Mouse (Mus musculus) bone marrow macrophage, adult 2 months (primary cell): ENCODE results near the gene Rab13. TPM values are rescaled to one million over a fixed set of nuclear protein-coding genes. Genes with fewer than 3 reads are reported as not detected.

Source experiments
- H3K27ac ChIP-seq: 2 replicates; pipeline ENCODE4 v1.5.1; 2012; ENCODE audit warnings: low read depth, low read length; ENCODE audit not compliant: insufficient read depth
- H3K4me1 ChIP-seq: 2 replicates; pipeline ENCODE4 v1.6.1; 2012; ENCODE audit warnings: low read length; ENCODE audit not compliant: control insufficient read depth, insufficient read depth
- H3K4me3 ChIP-seq: 2 replicates; pipeline ENCODE4 v1.5.1; 2012; ENCODE audit warnings: mild to moderate bottlenecking, low read length, moderate library complexity; ENCODE audit not compliant: insufficient read depth
- CTCF ChIP-seq: IDR thresholded peaks from 2 replicates; pipeline ENCODE4 v1.5.1; 2012; ENCODE audit warnings: low read depth, mild to moderate bottlenecking, low read length, moderate library complexity
- POLR2A ChIP-seq: IDR thresholded peaks from 2 replicates; pipeline ENCODE4 v1.6.1; 2012; ENCODE audit warnings: mild to moderate bottlenecking, low read depth, low read length, borderline replicate concordance
- polyA plus RNA-seq: library from polyadenylated mRNA; stranded (reverse); fragments of >200 nt; gene quantifications from 2 replicates; pipeline ENCODE4 v1.2.4, GENCODE M21; 2012; ENCODE audit not compliant: missing spikeins, insufficient read depth, insufficient read length

Rab13 gene
- polyA plus RNA-seq, 1 experiment, result 23.2 TPM

DNA sequence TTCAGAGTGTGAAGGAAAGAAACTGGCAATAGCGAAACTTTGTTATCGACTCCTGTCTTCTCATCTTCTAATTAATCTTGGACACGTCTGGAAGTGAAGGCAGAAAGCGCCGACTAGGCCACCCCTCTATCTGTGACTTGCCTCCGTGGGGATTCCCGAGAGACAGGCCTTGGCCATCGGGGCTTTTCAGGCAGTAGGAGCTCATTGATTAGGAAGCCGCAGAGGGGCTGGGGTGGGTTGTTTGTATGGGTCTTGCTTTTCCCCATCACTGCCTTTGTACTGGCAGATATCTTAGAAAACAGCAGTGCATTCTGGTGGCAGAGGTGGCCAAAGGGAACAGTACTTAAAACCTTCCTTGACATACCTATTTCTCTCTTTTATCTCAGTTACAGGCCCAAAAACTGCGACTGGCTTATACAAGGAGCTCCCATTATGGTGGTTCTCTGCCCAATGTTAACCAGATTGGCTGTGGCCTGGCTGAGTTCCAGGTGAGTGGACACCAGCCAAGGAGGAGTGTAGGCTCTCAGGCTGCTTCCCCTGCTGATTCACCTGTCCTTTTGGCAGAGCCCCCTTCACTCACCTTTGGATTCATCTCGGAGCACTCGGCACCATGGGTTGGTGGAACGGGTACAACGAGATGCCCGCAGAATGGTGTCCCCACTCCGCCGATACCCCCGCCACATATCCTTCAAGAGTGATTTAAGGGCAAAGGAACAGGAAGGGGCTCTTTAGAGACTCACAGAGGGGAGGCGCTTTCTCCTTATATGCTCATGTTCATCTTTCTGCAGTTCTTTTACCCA is 43.4 kb downstream of the Rab13 start:
- TF ChIP-seq CTCF (no peak), POLR2A (no peak)
- Histone ChIP-seq H3K4me1 (peaks cover 8% of the 10 kb centered on the region; the same call in 1 of the 2 replicates), H3K4me3 (no peak overlapping the region), H3K27ac (no peak overlapping the region)

DNA sequence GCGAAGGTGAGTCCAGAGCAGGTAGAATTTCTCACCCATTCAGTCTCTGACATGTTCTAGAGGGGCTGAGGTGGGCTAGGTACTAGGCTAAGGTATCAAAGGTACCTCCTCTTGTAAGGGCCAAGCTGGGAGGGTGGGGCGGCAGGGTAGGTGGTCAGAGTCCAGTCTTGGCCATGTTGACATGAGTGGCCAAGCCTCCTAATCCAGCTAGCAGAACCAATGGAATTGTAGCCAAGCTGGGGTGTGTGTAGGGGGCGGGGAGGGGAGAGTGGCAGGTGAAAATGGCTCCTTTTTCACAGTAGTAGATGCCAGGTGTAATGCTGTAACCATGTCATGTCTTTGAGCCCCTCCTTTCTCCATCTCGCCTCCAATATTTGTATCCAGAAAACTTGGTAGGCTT is 45.0 kb downstream of the Rab13 start:
- Histone ChIP-seq H3K4me1 (peaks cover 8% of the 10 kb centered on the region; the same call in 1 of the 2 replicates), H3K4me3 (no peak overlapping the region)
- TF ChIP-seq POLR2A (no peak), CTCF (no peak)

DNA sequence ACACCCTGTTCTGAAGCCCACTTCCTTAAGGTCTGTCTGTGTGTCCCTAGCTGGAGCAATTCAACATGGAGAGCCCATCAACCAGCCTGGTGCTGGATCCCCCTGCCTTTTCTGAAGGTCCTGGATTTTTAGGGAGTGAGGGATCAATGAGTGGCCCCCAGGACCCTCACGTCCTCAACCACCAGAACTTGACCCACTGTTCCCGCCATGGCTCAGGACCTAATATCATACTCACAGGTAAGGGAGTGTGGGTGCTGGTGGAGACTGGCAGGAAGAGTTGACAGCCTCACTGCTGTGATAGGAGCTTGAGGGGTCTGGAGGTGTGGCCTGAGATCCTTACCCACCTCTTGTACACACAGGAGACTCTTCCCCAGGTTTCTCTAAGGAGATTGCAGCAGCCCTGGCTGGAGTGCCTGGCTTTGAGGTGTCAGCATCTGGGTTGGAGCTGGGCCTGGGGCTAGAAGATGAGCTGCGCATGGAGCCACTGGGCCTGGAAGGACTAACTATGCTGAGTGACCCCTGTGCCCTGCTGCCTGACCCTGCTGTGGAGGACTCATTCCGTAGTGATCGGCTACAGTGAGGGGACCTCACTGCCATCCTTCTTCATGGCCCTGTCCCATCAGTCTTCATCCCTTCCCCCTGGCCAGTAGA is 49.8 kb downstream of the Rab13 start:
- H3K27ac ChIP-seq, result no peak overlapping the region
- peaks cover 18% of the 10 kb centered on the region for H3K4me1 ChIP-seq
- TF ChIP-seq CTCF, result no peak
- no peak for TF ChIP-seq POLR2A
- no peak overlapping the region for H3K4me3 ChIP-seq

More for the DNA sequence above, 45.0 kb downstream of the Rab13 start:
- no peak overlapping the region for H3K27ac ChIP-seq

DNA sequence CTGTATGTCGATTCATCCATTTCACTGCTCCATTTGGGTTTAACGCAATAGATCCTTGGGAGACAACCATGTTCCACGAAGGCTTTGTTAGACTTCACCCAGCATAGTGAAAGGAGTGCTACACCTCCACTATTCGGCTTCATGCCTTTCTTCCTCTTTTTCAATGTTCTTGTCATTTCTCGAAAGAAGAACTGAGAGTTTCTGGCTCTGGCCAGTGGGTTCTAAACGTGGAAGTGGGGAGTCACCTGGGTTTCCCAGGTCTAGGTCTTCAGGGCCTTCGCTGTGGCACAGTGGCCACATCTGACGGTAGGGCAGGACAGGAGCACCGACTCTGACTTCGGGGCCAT is 51.2 kb downstream of the Rab13 start:
- no peak for TF ChIP-seq CTCF
- no peak for TF ChIP-seq POLR2A
- Histone ChIP-seq H3K27ac (peak overlapping the region; percentile 88), H3K4me3 (peak overlapping the region; percentile 68), H3K4me1 (peaks cover 20% of the 10 kb centered on the region)

DNA sequence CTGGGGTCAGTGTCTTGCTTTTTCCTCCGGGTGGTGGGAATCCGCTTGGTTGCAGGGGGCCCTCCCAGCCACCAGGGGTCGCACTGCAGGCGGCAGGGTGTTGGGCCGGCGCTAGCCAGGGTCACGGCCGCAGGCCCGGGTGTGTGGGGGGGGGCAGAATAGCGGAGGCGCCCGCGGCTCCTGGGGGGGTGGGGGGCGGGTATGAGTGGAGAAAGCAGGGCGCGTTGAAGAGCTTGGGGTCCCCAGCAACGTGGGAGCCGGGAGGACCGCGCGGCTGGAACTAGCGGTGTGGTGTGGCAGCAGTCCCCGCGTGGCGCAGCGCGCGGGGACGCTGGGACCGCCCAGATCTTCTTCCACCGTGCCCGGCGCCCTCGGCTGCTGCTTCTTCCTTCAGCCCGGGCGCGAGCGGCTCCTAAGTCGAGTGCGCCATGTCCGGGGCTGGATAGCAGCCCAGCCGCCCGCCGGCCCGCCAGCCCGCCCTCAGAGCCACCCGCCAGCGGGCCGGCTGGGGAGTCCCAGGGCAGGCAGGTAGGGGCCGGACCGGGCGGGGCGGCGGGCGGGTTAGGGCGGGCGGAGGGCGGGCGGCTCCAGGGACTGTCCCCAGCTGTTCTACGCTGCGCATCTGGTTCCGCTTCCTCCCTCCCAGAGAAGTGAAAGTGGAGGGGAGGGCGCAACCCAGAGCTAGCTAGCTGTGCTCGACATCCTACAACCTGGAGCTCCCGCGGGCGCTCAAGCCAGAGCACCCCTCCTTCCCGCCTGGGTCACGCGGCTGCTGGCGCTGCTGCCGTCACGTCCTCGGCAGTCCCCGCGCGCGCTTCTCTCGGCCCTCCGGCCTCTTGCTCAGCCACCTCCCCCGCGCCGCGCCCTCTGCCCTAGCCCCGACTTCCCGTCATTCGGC is 51.8 kb downstream of the Rab13 start, which contains the start of gene Dennd4b:
Dennd4b (plus strand) TSS at position 152 of the 898 bp plus-strand sequence.
- TF ChIP-seq CTCF (peak; percentile 97), POLR2A (no peak)
- Histone ChIP-seq H3K27ac (peak within 1 kb of the TSS; percentile 100), H3K4me1 (peaks cover 20% of the 10 kb centered on the region)

DNA sequence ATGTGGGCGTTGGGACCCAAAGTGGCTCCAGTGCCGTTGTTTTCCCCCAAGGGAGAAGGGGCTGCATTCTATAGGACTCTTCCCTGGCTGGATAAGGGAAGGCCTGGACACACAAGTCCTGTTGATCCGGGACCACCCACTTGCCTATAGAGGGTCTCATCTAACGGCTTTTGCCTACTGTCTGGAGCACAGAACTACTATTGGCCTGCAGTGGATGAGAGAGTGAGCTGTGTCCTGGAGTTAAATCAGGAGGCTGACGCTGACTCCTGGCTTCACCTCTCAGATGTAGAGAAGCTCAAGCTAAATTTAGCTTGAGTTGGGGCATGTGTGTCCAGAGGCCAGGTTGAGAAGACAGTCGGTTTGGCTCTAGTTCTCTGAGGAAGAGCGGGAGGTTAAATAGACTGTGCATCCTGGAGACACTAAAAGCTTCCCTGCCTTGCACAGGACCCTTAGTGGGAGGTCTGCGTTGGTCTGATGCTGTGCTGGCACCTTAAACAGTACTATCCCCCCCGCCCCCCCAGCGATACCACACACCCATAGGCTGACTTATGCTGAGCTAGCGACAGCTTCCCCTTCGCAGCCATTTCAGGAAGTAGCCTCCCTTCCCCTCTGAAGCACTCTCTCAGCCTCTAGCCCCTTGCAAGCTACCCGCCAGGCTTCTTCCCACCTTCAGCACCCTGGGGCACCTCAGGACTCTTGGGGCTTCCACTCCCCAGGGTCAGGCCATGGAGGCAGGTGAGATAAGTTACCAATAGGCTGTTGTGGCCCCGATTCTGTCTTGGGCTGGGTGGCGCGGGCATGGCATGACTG is 52.6 kb downstream of the Rab13 start:
- Histone ChIP-seq H3K4me3 (peak overlapping the region; percentile 86), H3K27ac (peak overlapping the region; percentile 100), H3K4me1 (peaks cover 20% of the 10 kb centered on the region)
- TF ChIP-seq CTCF (no peak), POLR2A (peak; percentile 77; the same call in 1 of the 2 replicates)

More for the DNA sequence above, 51.8 kb downstream of the Rab13 start, which contains the start of gene Dennd4b:
- peak within 1 kb of the TSS; percentile 86 for H3K4me3 ChIP-seq

DNA sequence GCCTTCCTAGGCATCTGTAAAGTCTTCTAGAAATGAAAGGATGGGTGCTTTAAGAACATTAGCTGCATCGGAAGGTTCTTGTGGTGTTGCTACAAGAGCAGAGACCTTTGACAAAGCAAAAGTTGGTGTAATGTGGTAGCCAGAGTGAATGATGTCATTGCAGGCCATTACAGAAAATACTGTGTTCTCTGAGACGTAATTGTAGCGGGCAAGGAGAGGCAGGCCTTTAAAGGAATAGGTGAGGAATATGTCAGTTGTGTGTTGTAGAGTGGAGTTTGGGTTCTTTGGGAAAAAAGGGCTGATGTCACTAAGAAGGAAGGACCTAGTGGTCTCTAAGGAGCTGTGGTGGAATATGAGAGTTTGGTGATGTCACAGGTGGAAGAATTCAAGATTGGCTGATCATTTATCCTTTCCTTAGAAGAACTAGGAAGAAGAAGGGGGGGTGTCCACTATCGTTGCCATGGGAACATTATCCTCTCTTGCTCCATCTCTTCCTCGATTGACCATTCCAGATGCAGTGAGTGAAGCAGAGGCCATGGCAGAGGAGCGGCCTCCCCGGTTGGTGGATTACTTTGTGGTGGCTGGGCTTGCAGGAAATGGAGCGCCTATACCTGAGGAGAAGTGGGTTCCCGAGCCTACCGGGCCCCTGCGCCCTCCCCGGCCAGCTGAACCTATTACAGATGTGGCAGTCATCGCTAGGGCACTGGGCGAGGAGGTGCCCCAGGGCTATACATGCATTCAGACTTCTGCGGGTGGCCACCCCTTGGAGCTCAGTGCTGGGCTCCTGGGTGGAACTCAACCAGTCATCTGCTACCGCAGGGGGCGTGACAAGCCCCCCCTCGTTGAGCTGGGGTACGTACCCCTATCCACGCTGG is 53.6 kb downstream of the Rab13 start:
- H3K27ac ChIP-seq, result peak overlapping the region; percentile 92
- H3K4me1 ChIP-seq, result peaks cover 20% of the 10 kb centered on the region
- no peak for TF ChIP-seq POLR2A
- TF ChIP-seq CTCF, result no peak
- H3K4me3 ChIP-seq, result peak overlapping the region; percentile 86

DNA sequence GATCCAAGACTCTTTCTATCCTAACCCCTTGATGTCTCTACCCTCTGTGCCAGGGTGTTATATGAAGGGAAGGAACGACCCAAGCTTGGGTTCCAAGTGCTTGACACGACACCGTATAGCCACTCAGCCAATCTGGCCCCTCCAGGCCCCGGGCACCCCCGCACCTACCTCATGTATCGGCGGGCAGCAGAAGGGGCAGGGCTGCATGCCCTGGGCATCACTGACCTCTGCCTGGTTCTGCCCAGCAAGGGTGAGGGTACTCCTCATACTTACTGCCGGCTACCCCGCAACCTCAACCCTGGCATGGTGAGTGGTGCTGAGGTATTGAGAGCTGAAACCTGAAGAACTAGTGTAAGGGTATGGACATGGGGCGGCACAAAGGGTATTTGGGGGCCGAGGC is 54.7 kb downstream of the Rab13 start:
- no peak overlapping the region for H3K27ac ChIP-seq
- no peak overlapping the region for H3K4me3 ChIP-seq
- TF ChIP-seq POLR2A, result no peak
- TF ChIP-seq CTCF, result no peak
- H3K4me1 ChIP-seq, result peaks cover 20% of the 10 kb centered on the region

DNA sequence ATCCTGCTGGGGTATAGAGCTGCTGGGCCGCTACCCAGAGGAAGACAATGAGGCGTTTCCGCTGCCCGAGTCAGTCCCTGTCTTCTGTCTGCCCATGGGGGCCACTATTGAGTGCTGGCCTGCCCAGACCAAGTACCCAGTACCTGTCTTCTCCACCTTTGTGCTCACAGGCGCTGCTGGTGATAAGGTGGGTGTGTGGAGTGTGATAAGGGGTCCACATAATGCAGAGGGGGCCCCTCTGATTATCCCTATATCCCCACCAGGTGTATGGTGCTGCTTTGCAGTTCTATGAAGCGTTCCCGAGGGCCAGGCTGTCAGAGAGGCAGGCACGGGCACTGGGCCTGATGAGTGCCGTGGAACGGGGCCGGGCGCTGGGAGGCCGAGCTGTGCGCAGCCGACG is 55.5 kb downstream of the Rab13 start:
- H3K4me1 ChIP-seq, result peaks cover 20% of the 10 kb centered on the region
- no peak overlapping the region for H3K4me3 ChIP-seq
- no peak overlapping the region for H3K27ac ChIP-seq
- no peak for TF ChIP-seq CTCF
- no peak for TF ChIP-seq POLR2A
